Mouse (Mus musculus) CD4-positive, CD25-positive, alpha-beta regulatory T cell, adult 4 months (primary cell): ENCODE measurements around the gene Fam205a2. TPM values are rescaled to one million over a fixed set of nuclear protein-coding genes. Genes with fewer than 3 reads are reported as not detected.
"Not testable (repeated sequence)": the region's sequence is repeated elsewhere in the genome, so short reads cannot be mapped to it uniquely, and the experiment has no call there.

Experiments
- ATAC-seq: one replicate; pipeline ENCODE4 v1.8.0; 2017
- polyA plus RNA-seq, 2 experiments: library from polyadenylated mRNA; unstranded; fragments of 100-300 nt; shearing (Covaris generic); gene quantifications; one replicate each; pipeline ENCODE4 v1.2.1; 2017

Fam205a2 gene
- polyA plus RNA-seq: not detected

GRCm38 (mm10) chr4:42528075-42528474 lies at the start of gene Fam205a2:
Fam205a2 (minus strand) TSS chr4:42528175.
- not testable (repeated sequence) for ATAC-seq

Other genes with a start within 250 kb of the Fam205a2 start
- not detected for gene Gm21953, start 233.9 kb downstream of the Fam205a2 start, polyA plus RNA-seq
- not detected for gene Fam205a3, start 209.8 kb downstream of the Fam205a2 start, polyA plus RNA-seq
- not detected for gene Gm21586, start 88.8 kb downstream of the Fam205a2 start, polyA plus RNA-seq
- gene Gm2163, start 61.4 kb downstream of the Fam205a2 start, polyA plus RNA-seq: not detected
- gene Gm10591, start 84.0 kb upstream of the Fam205a2 start, polyA plus RNA-seq: not detected
- gene Gm2564, start 101.5 kb upstream of the Fam205a2 start, polyA plus RNA-seq: not detected
- not detected for gene Ccl27b, start 127.1 kb upstream of the Fam205a2 start, polyA plus RNA-seq
- gene Il11ra2, start 133.7 kb upstream of the Fam205a2 start, polyA plus RNA-seq: not detected
- gene 4930578G10Rik, start 207.4 kb upstream of the Fam205a2 start, polyA plus RNA-seq: not detected
- gene Ccl19, start 228.4 kb upstream of the Fam205a2 start, polyA plus RNA-seq: not detected
- gene Ccl21a, start 245.8 kb upstream of the Fam205a2 start, polyA plus RNA-seq: not detected